Mouse (Mus musculus) liver (tissue): ENCODE results near the gene Dnaja1.

Source experiments
- DNase-seq: peaks from one replicate; pipeline ENCODE4 v3.0.0-alpha.2; 2020; ENCODE audit warnings: mixed read lengths

Gene Dnaja1

DNA sequence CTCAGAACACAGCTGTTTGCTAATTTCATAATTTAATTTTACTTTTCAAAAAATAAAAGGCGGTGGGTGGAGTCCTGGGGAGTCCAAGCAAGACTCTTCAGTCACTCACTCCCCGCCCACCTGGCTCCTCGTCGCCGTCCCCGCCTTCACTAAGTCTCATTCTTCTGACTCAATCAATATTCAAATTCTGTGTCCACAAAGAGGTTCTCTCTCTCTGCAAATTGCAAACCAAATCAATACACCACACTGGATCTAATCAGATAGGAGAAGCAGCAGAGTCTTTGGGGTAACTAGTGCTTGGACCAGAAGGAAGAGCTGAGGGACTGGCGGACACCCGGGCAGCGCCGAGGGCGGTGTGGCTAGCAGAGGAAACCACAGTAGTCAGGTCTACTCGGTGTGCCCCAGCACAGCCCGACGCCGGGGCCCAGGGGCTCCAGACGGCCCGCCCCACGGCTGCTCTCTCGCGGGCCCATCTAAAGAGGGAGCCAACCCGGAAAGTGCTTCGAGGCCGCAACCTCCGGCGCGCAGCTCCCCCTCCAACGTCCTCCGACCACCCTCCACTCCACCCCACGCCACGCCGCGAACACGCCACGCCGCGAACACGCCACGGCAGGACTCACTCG, 35.3 kb downstream of the Dnaja1 start:
- peak; percentile 48 for DNase-seq

DNA sequence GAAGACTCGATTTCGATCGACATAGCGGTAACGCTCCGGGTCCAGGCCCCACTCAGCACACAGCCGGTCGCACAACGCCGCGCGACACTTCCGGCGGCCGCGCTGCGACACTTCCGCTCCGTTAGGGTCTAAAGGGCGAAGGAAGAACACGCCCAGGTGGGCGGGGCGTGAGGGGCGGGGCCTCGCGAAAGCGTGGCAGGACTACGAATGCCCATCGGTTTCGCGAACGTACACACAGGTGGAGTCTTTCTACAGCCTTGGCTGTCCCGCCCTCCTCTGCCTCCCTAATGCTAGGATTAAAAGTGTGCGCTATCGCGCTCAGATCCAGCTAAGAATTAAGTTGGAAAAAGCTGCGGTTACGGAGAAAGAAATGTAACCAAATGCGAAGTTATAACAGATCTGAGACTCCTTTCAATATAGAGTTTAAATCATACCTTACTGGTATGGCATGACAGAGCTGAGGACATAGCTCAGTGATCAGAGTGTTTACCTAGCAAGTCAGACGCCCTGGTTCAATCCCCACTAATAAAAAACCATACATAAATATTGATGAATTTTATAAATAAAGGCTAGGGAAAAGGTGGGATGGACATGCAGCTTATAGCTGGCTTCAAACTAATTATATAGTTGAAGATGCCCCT, 36.0 kb downstream of the Dnaja1 start, which contains the start of gene Smu1:
Gene Smu1 (minus strand): TSS at position 144 of the 641 bp plus-strand sequence.
- DNase-seq = peak; percentile 99

DNA sequence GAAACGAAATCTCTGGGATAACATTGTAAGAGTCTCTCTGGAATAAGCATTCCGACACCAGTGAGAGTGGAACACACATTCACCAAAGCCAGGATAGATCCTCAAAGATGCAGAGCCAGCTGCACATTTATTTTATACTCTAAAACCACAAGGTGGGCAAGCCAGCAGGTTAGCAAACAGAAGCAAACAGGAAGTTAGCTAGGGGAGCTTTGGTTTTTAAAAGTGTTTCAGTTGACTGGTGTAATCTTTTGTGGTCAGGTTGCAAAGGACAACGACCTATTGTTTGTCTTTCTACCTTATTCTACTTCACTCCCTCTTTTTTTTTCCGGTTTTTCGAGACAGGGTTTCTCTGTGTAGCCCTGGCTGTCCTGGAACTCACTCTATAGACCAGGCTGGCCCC, 37.9 kb downstream of the Dnaja1 start:
- no peak for DNase-seq

DNA sequence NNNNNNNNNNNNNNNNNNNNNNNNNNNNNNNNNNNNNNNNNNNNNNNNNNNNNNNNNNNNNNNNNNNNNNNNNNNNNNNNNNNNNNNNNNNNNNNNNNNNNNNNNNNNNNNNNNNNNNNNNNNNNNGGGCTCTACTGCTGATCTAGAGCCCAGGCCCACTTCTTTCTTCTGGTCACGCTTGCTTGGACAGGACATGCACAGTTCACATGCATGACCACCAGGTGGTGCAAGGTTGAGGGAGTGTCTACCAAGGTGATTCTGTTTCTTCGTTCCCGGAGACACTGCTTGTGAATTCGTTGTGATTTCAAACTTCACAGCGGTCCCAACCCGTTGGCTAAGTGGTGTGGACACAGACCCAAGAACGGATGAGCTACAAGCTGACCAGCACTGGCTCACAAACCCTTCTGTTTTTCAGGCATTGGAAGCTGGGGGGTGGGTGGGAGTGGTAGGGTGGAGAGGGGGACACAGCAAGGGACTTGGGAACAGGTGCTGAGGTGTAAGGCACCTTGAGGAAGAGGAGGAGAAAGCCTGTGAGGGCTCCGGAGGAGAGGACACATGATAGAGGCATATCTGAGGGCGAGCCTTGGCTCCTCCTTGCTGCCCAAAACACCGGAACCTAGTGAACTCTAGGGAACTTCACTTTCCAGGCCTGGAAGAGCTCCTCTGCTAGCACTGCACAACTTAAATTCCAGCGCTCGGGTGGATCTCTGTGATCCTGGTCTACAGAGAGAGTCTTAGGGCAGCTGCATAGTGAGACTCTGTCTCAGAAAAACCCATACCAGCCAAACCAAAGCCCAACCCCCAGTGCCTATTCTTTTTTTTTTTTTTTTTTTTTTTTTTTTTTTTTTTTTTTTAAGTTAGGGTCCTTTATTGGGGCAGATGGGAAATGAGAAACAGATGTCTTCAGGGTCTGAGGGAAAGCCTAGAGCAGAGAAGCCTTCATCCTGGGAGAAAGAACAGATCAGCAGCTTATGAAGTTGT, 52.6 kb downstream of the Dnaja1 start:
- DNase-seq = peak; percentile 83

DNA sequence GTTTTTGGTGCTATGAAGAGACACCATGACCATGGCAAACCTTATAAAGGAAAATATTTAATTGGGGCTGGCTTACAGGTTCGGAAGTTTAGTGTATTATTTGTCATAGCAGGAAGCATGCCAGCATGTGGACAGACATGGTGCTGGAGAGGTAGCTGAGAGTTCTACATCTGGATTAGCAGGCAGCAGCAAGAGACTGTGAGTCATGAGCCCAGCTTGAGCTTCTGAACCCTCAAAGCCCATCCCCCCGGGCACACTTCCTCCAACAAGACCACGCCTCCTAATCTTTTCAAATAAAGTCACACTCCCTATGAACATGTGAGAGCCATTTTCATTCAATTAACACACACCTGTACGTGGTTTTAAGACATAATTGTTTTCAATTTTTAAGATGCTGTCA, 54.5 kb downstream of the Dnaja1 start:
- peak; percentile 32 for DNase-seq

DNA sequence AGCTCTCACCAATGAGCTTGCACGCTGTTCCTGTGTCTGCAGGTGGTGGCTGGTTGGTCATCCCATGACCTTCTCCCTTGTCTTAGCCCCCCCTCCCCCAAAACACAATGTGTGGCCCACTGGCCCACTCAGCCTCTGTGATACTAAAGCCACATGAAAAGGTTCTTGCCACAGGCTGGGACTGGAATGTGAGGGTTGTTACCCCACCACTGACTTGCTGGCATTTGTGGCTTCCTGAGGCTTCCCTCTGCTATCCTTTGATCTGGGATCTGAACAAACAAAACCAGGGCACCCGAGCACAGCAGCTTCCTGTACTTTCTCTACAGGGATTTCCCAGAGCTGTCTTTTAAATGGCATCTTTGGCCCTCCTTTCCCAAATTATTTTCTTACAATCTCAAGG, 55.2 kb downstream of the Dnaja1 start:
- DNase-seq = no peak

DNA sequence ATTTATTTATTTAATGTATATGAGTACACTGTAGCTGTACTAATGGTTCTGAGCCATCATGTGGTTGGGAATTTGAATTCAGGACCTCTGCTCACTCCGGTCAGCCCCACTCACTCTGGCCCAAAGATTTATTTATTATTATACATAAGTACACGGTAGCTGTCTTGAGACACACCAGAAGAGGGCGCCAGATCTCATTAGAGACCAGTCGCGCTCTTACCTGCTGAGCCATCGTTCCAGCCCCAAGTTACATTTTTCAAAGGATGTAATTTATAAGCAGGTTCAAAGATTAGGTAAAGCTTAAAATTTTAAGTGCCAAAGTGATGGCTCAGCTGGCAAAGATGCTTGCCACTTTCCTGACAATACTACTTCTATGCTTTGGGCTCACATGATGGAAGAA, 56.7 kb downstream of the Dnaja1 start:
- peak; percentile 29 for DNase-seq

DNA sequence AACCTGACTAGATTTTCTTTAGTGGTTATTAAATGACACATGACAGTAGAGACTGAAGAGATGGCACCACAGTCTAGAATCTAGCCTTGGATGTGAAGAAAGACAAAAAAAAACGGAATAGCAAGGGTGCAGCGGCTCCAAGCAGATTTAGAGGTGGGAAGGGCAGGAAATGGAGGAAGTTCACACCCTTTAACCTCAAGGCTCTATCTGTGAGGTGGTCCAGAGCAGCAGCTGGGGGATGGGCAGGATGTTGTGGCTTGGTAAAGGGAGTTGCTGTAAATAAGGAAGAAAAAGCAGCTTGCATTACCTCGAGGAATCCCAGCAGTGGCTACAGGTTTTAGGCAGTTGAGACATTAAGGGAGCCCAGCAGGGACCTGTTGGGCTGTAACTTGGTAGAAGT, 59.2 kb downstream of the Dnaja1 start:
- DNase-seq = peak; percentile 66

DNA sequence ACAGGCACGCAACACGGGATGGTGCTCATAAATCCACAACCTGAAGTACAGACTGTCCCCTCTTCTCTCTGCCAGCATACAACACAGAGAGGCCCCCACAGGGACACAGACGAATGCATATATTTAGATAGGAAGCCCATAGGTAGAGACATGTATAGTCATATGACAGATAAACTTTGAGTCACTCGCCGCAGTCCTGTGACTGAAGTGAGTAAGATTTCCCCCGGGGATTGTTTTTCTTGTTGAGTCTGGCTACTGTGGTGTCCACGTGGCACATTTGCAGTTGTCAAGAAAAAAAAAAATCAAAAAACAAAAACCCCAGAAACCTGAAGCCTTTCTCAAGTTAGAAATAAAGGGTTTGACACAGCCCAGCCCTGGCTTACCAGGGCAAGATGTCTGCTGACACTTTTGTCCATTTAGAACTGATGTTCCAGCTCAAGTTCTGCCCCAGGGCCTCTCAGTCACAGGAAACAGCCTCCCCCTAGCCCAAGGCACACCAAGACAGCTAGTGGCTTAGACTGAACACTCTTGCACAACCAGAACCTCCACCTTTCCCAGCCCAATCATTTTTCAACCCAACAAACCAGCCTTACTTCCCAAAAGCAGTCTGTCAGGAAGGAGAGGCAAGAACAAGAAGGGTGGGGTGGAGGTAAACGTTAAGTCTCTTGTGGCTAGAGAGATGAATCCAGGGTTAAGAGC, 60.0 kb downstream of the Dnaja1 start:
- DNase-seq = peak; percentile 8

DNA sequence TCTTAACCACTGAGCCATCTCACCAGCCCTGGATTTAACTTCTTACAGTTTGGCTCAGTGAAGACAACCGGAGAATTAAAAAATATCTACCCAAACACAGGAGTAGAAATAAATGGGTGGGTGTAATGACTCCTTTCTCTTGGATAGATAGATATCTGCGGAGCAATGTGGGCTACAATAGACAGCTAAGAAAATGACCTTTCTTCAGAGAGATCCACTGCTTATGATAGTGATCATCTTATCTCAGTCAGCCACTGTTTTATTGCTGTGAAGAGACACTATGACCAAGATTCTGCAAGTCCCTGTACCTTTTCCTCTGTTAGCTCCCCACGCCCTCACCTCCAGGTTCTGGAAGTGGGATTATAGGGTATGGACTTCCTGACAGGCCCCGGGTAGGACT, 61.1 kb downstream of the Dnaja1 start:
- no peak for DNase-seq

DNA sequence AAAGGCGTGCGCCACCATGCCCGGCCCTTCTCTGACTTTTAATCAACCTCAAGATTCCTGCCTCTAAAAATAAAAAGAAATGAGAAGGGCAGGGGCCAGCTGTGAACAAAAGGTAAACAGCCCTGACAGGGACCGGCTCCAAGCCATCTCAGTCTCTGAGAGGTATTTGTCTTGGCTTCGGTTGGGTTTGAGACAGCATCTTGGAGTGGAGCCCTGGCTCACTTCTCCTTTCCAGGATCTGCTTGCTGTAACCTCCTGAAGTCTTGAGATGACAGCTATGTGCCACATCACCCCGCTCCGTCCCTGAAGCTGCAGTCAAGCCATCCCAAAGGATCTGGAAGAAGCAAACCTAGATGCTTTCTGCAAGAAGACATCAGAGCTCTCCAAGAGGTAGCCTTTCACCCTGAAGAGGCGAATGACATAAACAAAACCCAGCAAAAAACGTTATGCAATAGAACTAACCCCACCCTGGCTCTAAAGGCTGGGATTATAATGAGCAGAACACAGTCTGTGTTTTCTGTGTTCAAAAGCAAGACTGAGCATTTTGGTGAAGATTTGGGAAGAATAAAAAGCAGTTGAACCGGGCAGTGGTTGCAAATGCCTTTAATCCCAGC, 62.7 kb downstream of the Dnaja1 start:
- no peak for DNase-seq

DNA sequence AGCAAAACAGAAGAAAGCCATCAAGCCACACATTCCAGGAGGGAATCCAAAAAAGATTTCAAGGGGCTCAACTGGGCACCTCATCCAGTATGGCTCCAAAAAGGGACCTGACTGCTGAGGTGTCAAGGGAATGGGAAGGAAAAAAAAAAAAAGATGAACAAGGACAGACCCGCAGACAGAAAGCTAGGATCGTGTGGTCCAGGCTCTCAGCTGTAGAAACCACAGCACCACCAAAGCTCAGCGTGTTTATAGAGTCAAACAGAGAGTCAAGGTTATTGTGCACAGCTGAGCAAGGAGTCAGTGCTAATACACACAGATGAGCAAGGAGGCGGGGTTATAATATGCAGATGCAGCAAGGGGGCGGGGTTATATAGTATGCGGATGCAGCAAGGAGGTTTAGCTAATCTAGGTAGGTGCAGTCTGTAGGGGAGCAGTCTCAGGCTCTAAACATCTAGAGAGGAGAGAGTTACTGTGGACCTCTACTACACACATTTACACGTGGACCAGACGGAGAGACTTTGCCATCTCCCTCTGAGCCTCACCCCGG, 63.7 kb downstream of the Dnaja1 start:
- peak; percentile 52 for DNase-seq

DNA sequence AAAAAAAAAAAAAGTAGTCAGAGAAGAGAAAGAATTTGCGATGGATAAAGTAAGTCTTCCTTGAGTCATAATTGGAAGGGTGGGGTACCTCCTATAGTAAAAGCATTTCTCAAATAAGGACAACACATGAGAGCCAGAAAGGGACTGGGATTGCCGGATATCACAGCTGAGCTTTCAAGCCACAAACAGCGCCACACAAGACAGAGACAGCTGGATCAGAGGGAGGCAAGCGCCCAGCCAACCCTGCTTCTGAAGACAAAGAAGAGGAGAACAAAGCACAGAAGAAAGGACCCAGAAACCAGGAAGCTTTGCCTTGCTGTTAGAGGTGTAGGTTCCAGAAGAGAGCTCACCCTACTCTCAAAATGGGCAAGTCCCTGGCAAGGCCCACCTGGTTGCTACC, 64.6 kb downstream of the Dnaja1 start:
- no peak for DNase-seq
